Mouse (Mus musculus): ENCODE results near the gene Hist2h3c2.

GRCm38 (mm10) chr3:96255926-96256593 is 17.1 kb upstream of the Hist2h3c2 start:
- TF ChIP-seq PAX5 (IDR thresholded peaks at IDR 0.05; ENCODE audit: low read length) (no peak), CHD2 (IDR thresholded peaks at IDR 0.05; ENCODE audit: low read length) (no peak), RAD21 (IDR thresholded peaks at IDR 0.05; ENCODE audit: low read depth, low read length) (no peak), IRF4 (IDR thresholded peaks at IDR 0.05; ENCODE audit: low read depth, low read length) (no peak), CTCF (conservative IDR thresholded peaks at IDR 0.05 in 1 of 2, IDR thresholded peaks at IDR 0.05 in 1 of 2; ENCODE audit: low read depth in 2 of 2, low read length in 2 of 2) (no peak), USF1 (IDR thresholded peaks at IDR 0.05; ENCODE audit: low read depth, low read length) (no peak), TCF12 (IDR thresholded peaks at IDR 0.05; ENCODE audit: low read depth, low read length) (no peak), SMC3 (IDR thresholded peaks at IDR 0.05; ENCODE audit: low read depth, low read length) (no peak), ETS1 (conservative IDR thresholded peaks at IDR 0.05; ENCODE audit: low read depth, low read length) (no peak), SIN3A (IDR thresholded peaks at IDR 0.05; ENCODE audit: low read length) (no peak), ELF1 (IDR thresholded peaks at IDR 0.05; ENCODE audit: low read depth, low read length) (no peak)
